Mouse (Mus musculus) cerebellum, postnatal 25 days (tissue): ENCODE results near the gene Map3k5.

Source experiments
- DNase-seq, 2 experiments: peaks; one replicate each; pipeline ENCODE4 v3.0.0; 2021; ENCODE audit warnings: mixed read lengths in 2 of 2

Gene Map3k5

GRCm38 (mm10) chr10:19935821-19936367 lies 1.6 kb downstream of the Map3k5 start:
- no peak for DNase-seq

DNA sequence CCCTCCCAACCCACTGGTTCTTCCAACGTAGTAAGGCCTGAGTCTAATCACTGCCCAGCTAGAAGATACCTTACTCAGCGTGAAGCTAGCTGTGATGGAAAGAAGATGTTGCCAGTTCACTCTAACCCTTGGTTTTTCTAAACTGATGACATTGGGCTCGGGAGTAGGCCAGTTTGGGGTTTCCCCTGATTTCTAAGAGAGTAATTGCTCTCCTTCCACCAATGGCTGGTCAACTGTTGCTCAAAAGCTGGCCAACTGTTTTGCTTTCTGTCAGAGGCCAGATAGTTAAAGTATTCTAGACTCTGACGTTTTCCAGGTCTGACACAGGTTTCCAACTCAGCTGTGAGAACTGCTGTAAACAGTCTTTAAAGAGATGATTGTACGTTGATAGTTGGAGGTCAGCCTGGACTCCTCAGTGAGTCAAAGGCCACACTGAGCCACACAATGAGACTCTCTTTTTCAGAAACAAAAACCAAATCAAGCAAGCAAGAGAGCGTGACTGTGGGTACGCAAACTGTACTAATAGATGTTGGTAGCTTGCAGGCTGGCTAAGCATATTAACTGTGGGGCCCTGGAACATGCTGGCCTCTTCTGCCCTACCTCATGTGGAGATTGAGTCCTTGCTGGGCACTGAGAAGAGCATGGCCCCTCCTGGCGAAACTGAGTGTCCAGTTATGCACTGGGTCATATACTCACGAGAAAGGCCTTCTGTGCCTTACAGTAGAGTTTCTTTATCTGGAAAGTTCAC lies 2.9 kb downstream of the Map3k5 start:
- no peak for DNase-seq

GRCm38 (mm10) chr10:19938738-19939137 lies 4.5 kb downstream of the Map3k5 start:
- no peak for DNase-seq

DNA sequence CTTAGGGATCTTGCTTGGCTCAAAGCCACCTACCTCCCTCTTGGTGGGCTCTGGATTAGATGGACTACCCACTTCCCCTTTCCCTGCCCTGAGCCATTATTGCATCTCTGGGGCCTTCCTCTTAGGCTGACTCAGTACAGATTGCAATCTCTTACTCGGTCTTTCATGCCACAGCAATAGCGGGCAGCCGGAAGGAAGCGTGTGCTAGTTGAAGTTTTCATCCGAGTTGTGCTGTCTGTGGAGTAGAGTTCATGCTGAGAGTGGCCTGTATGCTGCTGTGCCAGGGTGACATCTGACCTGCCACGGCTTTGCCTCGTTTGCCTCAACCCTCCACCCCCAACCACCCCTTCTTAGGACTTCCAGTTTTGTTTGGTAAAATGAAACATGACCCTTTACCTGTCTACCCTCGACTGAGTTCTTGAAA lies 5.0 kb downstream of the Map3k5 start:
- no peak for DNase-seq

- DNase-seq: no peak
Measured at GRCm38 (mm10) chr10:19940127-19940526, 5.9 kb downstream of the Map3k5 start.

DNA sequence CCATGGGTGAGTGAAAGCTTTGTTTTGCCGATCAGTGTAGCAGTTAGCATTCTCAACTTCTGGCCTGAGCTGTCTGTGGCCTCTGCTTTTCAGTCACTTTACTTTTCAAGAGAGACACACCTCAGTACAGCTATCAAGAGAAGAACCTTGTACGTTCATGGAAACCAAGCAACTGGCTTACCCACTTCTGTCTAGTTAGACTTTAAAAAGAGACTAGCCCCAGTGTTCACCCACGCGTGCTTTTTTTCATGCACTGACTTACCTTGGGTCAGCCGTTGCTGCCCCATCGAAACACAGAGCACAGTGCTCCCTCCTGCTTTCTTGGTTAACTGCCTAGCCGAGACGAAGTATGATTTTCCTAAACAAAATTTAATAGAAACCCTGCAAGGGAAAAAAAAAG lies 6.4 kb downstream of the Map3k5 start:
- DNase-seq: no peak

- no peak for DNase-seq
Measured at GRCm38 (mm10) chr10:19941063-19941462, 6.8 kb downstream of the Map3k5 start.

DNA sequence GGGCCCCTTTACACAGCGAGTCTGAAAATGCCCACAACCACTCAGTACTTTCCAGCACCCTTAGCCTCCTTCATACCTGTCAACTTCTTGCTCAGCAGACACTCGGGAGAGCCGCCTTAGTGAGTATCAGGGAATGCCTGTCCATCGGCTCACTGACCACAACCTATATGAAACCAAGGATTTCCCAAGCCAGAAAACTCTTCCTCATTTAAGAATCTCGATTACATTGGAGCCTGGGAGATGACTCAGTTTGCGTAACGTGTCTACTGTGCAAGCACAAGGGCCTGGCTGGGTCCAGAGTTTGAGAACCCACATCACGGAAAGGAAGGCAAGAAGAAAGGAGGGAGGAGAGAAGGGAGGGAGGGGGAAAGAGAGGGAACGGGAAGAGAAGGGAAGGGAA lies 7.6 kb downstream of the Map3k5 start:
- no peak for DNase-seq

DNA sequence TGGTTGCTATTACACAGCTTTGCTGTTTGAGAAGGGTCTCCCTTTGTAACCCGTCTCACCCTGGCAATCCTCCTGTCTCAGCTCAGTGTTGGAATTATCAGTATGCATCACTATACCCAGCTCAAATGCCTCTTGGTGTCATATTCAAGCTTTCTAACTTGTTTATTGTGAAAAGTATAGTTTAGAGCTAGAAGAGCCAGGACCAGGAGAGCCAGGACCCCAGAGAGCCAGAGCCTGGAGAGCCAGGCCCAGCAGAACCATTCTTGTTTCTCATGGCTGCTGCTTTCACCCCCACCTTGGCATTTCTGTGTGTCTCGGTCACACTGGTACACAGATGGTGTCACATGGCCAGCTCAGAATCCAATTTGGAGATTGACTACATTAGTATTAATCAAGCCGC lies 8.3 kb downstream of the Map3k5 start:
- DNase-seq: no peak

GRCm38 (mm10) chr10:19945651-19946050 lies 11.4 kb downstream of the Map3k5 start:
- no peak for DNase-seq

DNA sequence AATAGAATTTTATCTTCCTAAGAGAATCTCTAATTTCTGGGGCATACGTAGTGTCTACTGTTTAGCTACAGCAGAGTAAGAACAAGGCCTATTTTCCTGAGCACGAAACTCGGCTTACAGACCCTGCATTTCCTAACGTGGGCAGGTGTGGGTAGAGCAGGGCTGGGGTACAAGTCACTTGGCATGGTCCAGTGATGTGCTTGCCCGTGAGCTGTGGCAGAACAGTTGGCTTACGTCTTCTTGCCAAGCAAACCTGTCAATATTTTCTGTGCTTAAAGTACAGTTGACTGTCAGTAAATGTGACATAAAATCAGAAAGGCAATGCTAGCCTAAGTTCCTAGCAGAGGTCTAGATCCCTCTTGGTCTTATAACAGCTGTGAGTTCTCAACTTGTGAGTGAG lies 12.4 kb downstream of the Map3k5 start:
- no peak for DNase-seq

- no peak for DNase-seq
Measured at GRCm38 (mm10) chr10:19947441-19947840, 13.2 kb downstream of the Map3k5 start.

DNA sequence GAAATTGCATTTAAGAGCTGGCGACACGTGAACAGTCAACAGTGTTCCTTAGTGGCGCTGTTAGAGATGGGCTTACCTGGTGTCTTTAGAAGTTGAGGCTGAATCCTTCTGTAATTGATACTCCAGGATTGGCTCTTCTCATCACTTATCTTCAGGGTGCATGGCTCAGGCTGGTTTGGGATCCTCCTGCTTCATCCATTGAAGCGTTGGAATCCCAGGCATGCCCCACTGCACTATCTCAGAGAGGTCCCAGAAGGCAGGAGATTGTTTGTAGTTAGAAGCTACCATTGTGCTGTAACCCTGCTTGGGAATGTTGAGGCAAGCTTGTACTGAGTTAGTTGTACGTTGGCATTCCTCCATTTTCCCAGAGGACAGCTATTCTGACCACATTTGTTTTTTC lies 13.6 kb downstream of the Map3k5 start:
- DNase-seq: no peak

GRCm38 (mm10) chr10:19948381-19948780 lies 14.1 kb downstream of the Map3k5 start:
- no peak for DNase-seq

GRCm38 (mm10) chr10:19949106-19949505 lies 14.8 kb downstream of the Map3k5 start:
- DNase-seq: no peak

- no peak for DNase-seq
Measured at GRCm38 (mm10) chr10:19953032-19953761, 18.9 kb downstream of the Map3k5 start.

GRCm38 (mm10) chr10:19954572-19954971 lies 20.3 kb downstream of the Map3k5 start:
- DNase-seq: no peak

DNA sequence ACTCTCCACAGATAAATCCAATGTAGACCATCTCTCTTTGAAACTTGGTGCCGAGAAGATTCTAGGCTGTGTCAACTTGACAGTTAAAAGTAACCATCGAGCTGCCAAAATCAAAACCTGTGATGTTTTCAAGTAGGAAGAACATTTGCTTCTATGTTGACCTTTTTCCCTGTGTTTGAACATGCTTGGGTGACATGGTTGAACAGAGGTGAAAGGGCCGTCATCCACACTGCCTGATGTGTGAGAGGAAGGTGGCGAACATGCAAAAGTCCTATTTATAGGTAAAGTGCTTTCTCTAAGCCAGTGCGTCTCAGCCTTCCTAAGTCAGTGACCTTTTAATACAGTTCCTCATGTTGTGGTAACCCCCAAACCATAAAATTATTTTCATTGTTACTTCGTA lies 21.5 kb downstream of the Map3k5 start:
- DNase-seq: no peak

- DNase-seq: no peak
Measured at GRCm38 (mm10) chr10:19956745-19957144, 22.5 kb downstream of the Map3k5 start.

DNA sequence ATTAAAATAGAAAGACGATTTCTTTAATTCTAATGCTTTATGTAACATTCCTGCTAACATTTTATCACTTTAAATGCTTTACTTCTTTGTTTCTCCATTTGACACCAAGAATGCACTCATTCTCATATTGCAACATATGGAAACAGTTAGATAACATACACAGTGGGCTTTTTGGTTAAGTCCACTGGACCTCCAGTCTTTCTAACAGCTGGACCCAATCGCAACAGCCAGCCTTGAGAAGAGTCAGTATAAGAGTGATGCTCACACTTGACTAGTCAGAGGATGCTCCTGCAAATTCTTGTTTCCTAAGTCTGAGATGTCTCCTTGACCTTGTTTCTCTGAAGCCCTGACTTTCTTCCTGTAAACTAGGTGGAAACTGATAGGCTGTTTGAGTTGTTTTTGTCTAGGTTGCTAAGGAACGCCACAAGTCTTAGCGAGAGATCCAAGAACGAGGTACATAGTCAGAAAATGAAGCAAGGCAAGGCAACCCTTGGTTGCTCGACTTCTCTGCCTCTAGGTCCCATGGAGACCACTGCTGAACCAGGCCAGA lies 26.6 kb downstream of the Map3k5 start:
- no peak for DNase-seq

DNA sequence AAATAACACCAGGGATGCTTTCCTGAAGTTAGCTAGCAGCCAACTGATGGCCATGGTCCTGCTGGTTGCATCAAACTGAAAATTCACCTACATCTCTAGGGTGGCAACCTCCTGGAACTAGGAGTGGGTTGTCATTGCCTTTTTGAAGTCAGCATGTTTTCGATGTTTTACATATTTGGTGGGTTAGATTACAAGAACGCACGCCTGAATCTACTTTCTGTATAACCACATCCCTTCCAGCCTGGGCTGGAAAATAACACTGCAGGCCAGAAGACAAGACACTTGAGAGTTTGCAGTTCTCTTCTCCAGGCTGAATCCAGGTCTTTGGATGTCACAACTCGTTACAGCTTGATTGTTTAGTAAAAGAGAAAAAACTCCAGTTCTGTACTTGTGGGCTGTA lies 28.5 kb downstream of the Map3k5 start:
- no peak for DNase-seq

DNA sequence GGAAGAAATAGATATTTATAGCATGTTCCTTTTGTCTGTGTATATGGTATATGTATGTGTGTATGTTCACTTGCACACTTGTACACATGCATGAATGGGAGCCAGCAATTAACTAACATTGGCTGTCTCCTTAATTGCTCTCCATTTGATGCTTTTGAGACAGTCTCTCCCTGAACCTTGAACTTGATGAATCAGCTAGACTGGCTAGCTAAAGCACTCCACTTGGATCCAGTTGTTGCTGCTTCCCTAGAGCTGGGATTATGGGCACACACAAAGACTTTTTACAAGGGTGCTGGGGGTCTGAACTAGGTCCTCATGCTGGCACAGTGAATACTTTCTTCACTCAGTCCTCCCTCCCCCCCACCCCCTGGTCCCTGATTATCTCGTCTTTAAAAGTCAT lies 28.9 kb downstream of the Map3k5 start:
- no peak for DNase-seq

DNA sequence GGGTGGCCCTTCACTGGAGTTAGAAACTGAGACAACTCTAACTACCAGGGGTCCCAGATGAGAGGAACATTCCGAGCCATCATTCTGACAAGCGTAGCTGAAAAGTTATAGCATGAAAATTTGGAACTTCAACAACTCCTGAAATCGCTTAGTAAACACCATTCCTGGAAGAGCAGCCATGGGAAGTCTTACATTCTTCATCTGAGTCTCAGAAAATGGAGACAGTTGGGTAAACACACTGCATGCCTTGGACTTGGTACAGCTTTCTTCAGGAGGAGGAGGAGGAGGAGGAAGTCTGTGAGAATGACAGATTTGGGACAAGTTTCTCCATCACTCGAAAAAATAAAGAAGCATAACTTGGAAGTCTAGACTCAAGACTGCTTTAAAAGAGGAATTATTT lies 29.8 kb downstream of the Map3k5 start:
- DNase-seq: no peak

GRCm38 (mm10) chr10:19966597-19966996 lies 32.3 kb downstream of the Map3k5 start:
- DNase-seq: no peak
